Mouse (Mus musculus): ENCODE results near the gene Myo1a. TPM values are rescaled to one million over a fixed set of nuclear protein-coding genes. Genes with fewer than 3 reads are reported as not detected.

The Myo1a gene
- total and polyA plus RNA-seq, 2 experiments from 2014 or later: 0.04 TPM; not detected in 1

DNA sequence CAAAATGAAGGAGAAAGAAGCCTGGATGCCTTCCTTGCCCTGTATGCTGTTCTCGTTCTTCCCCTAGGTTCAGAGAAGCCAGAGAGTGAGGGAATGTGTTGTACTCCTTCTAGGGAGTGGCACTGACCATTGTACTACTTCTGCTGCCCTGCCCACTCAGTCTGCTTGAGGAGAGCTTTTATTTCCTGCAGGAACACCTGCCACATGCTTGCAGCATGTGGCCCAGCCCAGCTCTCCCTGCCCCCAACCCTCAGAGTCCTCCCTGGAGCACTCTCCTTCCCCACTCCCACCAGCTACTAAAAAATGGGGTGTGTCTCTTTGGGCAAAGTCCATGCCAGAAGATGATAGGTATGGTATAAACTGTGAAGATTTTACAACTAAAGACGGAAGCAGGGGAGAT is 677 bp upstream of the Myo1a start:
- ATAC-seq (ENCODE audit: insufficient read depth, low read depth): no peak
- 53% methylated on average over 2 of the region's 2 CpGs for WGBS

DNA sequence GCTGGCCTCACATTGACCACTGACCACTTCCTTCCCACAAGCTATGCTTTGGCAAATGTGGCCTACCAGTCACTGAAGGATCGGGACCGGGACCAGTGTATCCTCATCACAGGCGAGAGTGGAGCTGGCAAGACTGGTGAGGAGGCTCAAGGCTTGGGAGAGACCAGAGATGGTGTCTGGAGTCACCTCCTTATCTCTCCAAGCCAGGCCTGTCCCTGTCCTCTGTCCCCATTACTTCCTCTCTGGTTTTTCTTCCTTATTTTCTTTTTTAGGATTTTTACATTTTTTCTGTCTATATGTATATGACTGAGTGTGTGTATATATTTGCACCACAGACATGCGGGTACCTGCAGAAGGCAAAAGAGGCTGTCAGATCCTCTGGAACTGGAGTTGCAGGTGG is 813 bp downstream of the Myo1a start:
- ATAC-seq (ENCODE audit: insufficient read depth, low read depth): no peak
- TF ChIP-seq CTCF (IDR thresholded peaks at IDR 0.05; ENCODE audit: low read depth) (no peak), EP300 (IDR thresholded peaks at IDR 0.05; ENCODE audit: low read depth) (no peak)
- Histone ChIP-seq H3K9ac (replicated peaks; ENCODE audit: low read depth, low read length) (no peak overlapping the region), H3K4me3 (ENCODE audit: low read depth, low read length) (no peak overlapping the region), H3K4me1 (ENCODE audit: control insufficient read depth, insufficient read depth) (peaks cover 12% of the 10 kb centered on the region), H3K36me3 (replicated peaks; ENCODE audit: control insufficient read depth, insufficient read depth, low read length) (no peaks in the 10 kb centered on the region), H3K27me3 (ENCODE audit: control insufficient read depth, insufficient read depth, low read length) (no peaks in the 10 kb centered on the region), H3K4me2 (ENCODE audit: low read depth, low read length) (no peak overlapping the region), H3K9me3 (replicated peaks; ENCODE audit: control insufficient read depth, low read length) (no peaks in the 10 kb centered on the region), H3K27ac (ENCODE audit: low read depth) (no peak overlapping the region)
- 92% methylated on average over 4 of the region's 4 CpGs for WGBS
- DNase-seq (ENCODE audit: low spot score): no peak

More for the DNA sequence above, 677 bp upstream of the Myo1a start:
- TF ChIP-seq CTCF (IDR thresholded peaks at IDR 0.05; ENCODE audit: low read depth): no peak
- TF ChIP-seq EP300 (IDR thresholded peaks at IDR 0.05; ENCODE audit: low read depth): no peak
- no peak for DNase-seq (ENCODE audit: low spot score)
- H3K36me3 ChIP-seq (replicated peaks; ENCODE audit: control insufficient read depth, insufficient read depth, low read length): no peaks in the 10 kb centered on the region
- H3K9ac ChIP-seq (replicated peaks; ENCODE audit: low read depth, low read length): no peak overlapping the region
- H3K27ac ChIP-seq (ENCODE audit: low read depth): no peak overlapping the region
- H3K9me3 ChIP-seq (replicated peaks; ENCODE audit: control insufficient read depth, low read length): no peaks in the 10 kb centered on the region
- H3K4me2 ChIP-seq (ENCODE audit: low read depth, low read length): no peak overlapping the region
- no peaks in the 10 kb centered on the region for H3K27me3 ChIP-seq (ENCODE audit: control insufficient read depth, insufficient read depth, low read length)
- no peak overlapping the region for H3K4me3 ChIP-seq (ENCODE audit: low read depth, low read length)
- H3K4me1 ChIP-seq (ENCODE audit: control insufficient read depth, insufficient read depth): peaks cover 12% of the 10 kb centered on the region

- Histone ChIP-seq H3K4me2 (ENCODE audit: low read depth, low read length) (no peak overlapping the region), H3K36me3 (replicated peaks; ENCODE audit: control insufficient read depth, insufficient read depth, low read length) (no peaks in the 10 kb centered on the region), H3K9ac (replicated peaks; ENCODE audit: low read depth, low read length) (no peak overlapping the region), H3K27ac (ENCODE audit: low read depth) (no peak overlapping the region), H3K27me3 (ENCODE audit: control insufficient read depth, insufficient read depth, low read length) (no peaks in the 10 kb centered on the region), H3K9me3 (replicated peaks; ENCODE audit: control insufficient read depth, low read length) (no peaks in the 10 kb centered on the region), H3K4me1 (ENCODE audit: control insufficient read depth, insufficient read depth) (peaks cover 12% of the 10 kb centered on the region), H3K4me3 (ENCODE audit: low read depth, low read length) (no peak overlapping the region)
- ATAC-seq (ENCODE audit: insufficient read depth, low read depth) (no peak), DNase-seq (ENCODE audit: low spot score) (peak; percentile 46)
- WGBS: 27% methylated on average over 7 of the region's 7 CpGs
- TF ChIP-seq CTCF (IDR thresholded peaks at IDR 0.05; ENCODE audit: low read depth) (no peak; the same call in 1 of the 2 replicates), EP300 (IDR thresholded peaks at IDR 0.05; ENCODE audit: low read depth) (no peak)
Observed at GRCm38 (mm10) chr10:127707721-127708120, 2.8 kb downstream of the Myo1a start.

- no peak for ATAC-seq (ENCODE audit: insufficient read depth, low read depth)
Observed at GRCm38 (mm10) chr10:127708850-127709370, 3.9 kb downstream of the Myo1a start.

DNA sequence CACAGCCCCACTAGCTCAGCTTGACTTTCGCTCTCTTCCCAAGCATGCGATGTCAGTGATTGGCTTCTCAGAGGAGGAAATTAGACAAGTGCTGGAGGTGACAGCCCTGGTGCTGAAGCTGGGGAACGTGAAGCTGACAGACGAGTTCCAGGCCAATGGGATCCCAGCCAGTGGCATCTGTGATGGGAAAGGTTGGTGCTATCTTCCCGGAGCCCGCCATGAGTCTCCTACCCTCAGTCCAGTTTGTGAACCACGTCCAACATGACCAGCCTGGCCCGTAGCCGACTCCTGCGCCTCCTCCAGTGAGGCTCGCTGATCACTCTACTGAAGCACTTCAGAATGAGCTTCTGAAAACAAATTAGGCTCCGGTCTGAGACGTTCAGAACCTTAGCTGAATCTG is 5.4 kb downstream of the Myo1a start:
- H3K27me3 ChIP-seq (ENCODE audit: control insufficient read depth, insufficient read depth, low read length): no peaks in the 10 kb centered on the region
- ATAC-seq (ENCODE audit: insufficient read depth, low read depth) (no peak), DNase-seq (ENCODE audit: low spot score) (no peak)
- TF ChIP-seq EP300 (IDR thresholded peaks at IDR 0.05; ENCODE audit: low read depth) (no peak), CTCF (IDR thresholded peaks at IDR 0.05; ENCODE audit: low read depth) (no peak)
- no peaks in the 10 kb centered on the region for H3K36me3 ChIP-seq (replicated peaks; ENCODE audit: control insufficient read depth, insufficient read depth, low read length)
- 72% methylated on average over 13 of the region's 13 CpGs for WGBS
- no peak overlapping the region for H3K27ac ChIP-seq (ENCODE audit: low read depth)
- no peaks in the 10 kb centered on the region for H3K9me3 ChIP-seq (replicated peaks; ENCODE audit: control insufficient read depth, low read length)
- no peak overlapping the region for H3K9ac ChIP-seq (replicated peaks; ENCODE audit: low read depth, low read length)
- no peak overlapping the region for H3K4me2 ChIP-seq (ENCODE audit: low read depth, low read length)
- H3K4me1 ChIP-seq (ENCODE audit: control insufficient read depth, insufficient read depth): peaks cover 12% of the 10 kb centered on the region
- H3K4me3 ChIP-seq (ENCODE audit: low read depth, low read length): no peak overlapping the region

More at GRCm38 (mm10) chr10:127708850-127709370, 3.9 kb downstream of the Myo1a start:
- H3K4me2 ChIP-seq (ENCODE audit: low read depth, low read length): no peak overlapping the region
- no peak overlapping the region for H3K9ac ChIP-seq (replicated peaks; ENCODE audit: low read depth, low read length)
- peaks cover 12% of the 10 kb centered on the region for H3K4me1 ChIP-seq (ENCODE audit: control insufficient read depth, insufficient read depth)
- no peaks in the 10 kb centered on the region for H3K27me3 ChIP-seq (ENCODE audit: control insufficient read depth, insufficient read depth, low read length)
- H3K4me3 ChIP-seq (ENCODE audit: low read depth, low read length): no peak overlapping the region
- no peaks in the 10 kb centered on the region for H3K9me3 ChIP-seq (replicated peaks; ENCODE audit: control insufficient read depth, low read length)
- no peaks in the 10 kb centered on the region for H3K36me3 ChIP-seq (replicated peaks; ENCODE audit: control insufficient read depth, insufficient read depth, low read length)
- DNase-seq (ENCODE audit: low spot score): no peak
- H3K27ac ChIP-seq (ENCODE audit: low read depth): no peak overlapping the region
- TF ChIP-seq CTCF (IDR thresholded peaks at IDR 0.05; ENCODE audit: low read depth) (no peak), EP300 (IDR thresholded peaks at IDR 0.05; ENCODE audit: low read depth) (no peak)
- WGBS: 85% methylated on average over 3 of the region's 3 CpGs

DNA sequence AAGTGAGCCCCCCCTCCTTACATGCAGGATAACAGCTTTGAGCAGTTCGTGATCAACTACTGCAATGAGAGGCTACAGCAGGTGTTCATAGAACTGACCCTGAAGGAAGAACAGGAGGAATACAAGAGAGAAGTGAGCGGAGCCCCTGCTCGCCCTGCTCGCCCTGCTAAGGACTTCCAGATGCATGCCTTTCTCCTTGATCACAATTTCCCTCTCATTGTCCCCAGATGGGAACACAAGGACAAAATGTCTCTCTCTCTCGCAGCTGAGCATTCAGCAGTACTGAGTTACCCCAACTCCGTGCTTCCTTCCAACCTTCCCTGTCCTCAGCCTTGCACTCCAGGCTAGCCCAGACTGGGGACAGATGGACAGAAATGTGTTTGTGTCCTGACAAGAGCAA is 7.8 kb downstream of the Myo1a start:
- H3K4me2 ChIP-seq (ENCODE audit: low read depth, low read length): no peak overlapping the region
- H3K27me3 ChIP-seq (ENCODE audit: control insufficient read depth, insufficient read depth, low read length): no peaks in the 10 kb centered on the region
- TF ChIP-seq CTCF (IDR thresholded peaks at IDR 0.05; ENCODE audit: low read depth) (no peak), EP300 (IDR thresholded peaks at IDR 0.05; ENCODE audit: low read depth) (no peak)
- H3K27ac ChIP-seq (ENCODE audit: low read depth): no peak overlapping the region
- no peak overlapping the region for H3K9ac ChIP-seq (replicated peaks; ENCODE audit: low read depth, low read length)
- H3K36me3 ChIP-seq (replicated peaks; ENCODE audit: control insufficient read depth, insufficient read depth, low read length): no peaks in the 10 kb centered on the region
- no peaks in the 10 kb centered on the region for H3K9me3 ChIP-seq (replicated peaks; ENCODE audit: control insufficient read depth, low read length)
- WGBS: 61% methylated on average over 6 of the region's 6 CpGs
- ATAC-seq (ENCODE audit: insufficient read depth, low read depth) (no peak), DNase-seq (ENCODE audit: low spot score) (no peak)
- peaks cover 2% of the 10 kb centered on the region for H3K4me1 ChIP-seq (ENCODE audit: control insufficient read depth, insufficient read depth)
- H3K4me3 ChIP-seq (ENCODE audit: low read depth, low read length): no peak overlapping the region
